Mouse (Mus musculus): Measurements from ENCODE around the gene Prss36. TPM values are rescaled to one million over a fixed set of nuclear protein-coding genes. Genes with fewer than 3 reads are reported as not detected.
A peak's percentile ranks its signal among the peaks of the same experiment; 100 is the strongest.

Gene Prss36
- total and polyA plus RNA-seq, 3 experiments = 6.1 to 8.3 (median 7.7) TPM

- Histone ChIP-seq H3K36me3 (replicated peaks in 1 of 2; ENCODE audit: control insufficient read depth in 1 of 2, insufficient read depth in 1 of 2, low read length in 1 of 2) (peaks cover 0 to 38% of the 10 kb centered on the region in 2 experiments), H3K27me3 (replicated peaks) (no peaks in the 10 kb centered on the region), H3K4me3 (replicated peaks in 1 of 3; ENCODE audit: low read depth in 2 of 3, low read length in 2 of 3, poor library complexity in 1 of 3) (no peak within 1 kb of the TSS), H3K27ac (ENCODE audit: insufficient read depth, low read depth) (no peak within 1 kb of the TSS), H3K4me2 (ENCODE audit: insufficient read depth, low read depth, poor library complexity, severe bottlenecking) (no peak within 1 kb of the TSS), H3K4me1 (ENCODE audit: control insufficient read depth in 1 of 2, insufficient read depth in 2 of 2) (0 out of 4 replicates have a peak, but pooled peaks cover 0 to 2% of the 10 kb centered on the region in 2 experiments), H3K79me2 (replicated peaks; ENCODE audit: control insufficient read depth, extremely low read depth, insufficient read depth, poor library complexity, severe bottlenecking) (no peaks in the 10 kb centered on the region), H3K9ac (ENCODE audit: insufficient read depth, low read depth) (no peak within 1 kb of the TSS), H3K9me3 (replicated peaks; ENCODE audit: low read length) (peaks cover 3% of the 10 kb centered on the region)
- no peak for DNase-seq (ENCODE audit: extremely low read depth)
- dilution Hi-C loops (cut with MboI; ENCODE audit: extremely low pct_ligation_motif_present, extremely low pct_unique_long_range_greater_than_20kb, low sequenced_read_pairs) = no loop called here
- in situ Hi-C loops (cut with MboI; ENCODE audit: low pct_ligation_motif_present, low pct_unique_long_range_greater_than_20kb, low sequenced_read_pairs) = no loop called here
- no peak for TF ChIP-seq RAD21 (IDR thresholded peaks at IDR 0.05; ENCODE audit: low read depth, low read length)
Measured at GRCm38 (mm10) chr7:127895442-127895841, 51.1 kb downstream of the Prss36 start, which contains the start of the genes Gm21974 and Vkorc1. TSS of gene Gm21974 (minus strand) at chr7:127895454. TSS of gene Vkorc1 (minus strand) at chr7:127895617.

GRCm38 (mm10) chr7:127894480-127894879 is 52.0 kb downstream of the Prss36 start:
- H3K9me3 ChIP-seq (replicated peaks; ENCODE audit: low read length) = peaks cover 3% of the 10 kb centered on the region
- H3K4me1 ChIP-seq (ENCODE audit: control insufficient read depth in 1 of 2, insufficient read depth in 2 of 2) = 0 out of 4 replicates have a peak, but pooled peaks cover 0 to 2% of the 10 kb centered on the region in 2 experiments
- dilution Hi-C loops (cut with MboI; ENCODE audit: extremely low pct_ligation_motif_present, extremely low pct_unique_long_range_greater_than_20kb, low sequenced_read_pairs) (no loop called here), in situ Hi-C loops (cut with MboI; ENCODE audit: low pct_ligation_motif_present, low pct_unique_long_range_greater_than_20kb, low sequenced_read_pairs) (no loop called here)
- no peak for DNase-seq (ENCODE audit: extremely low read depth)
- TF ChIP-seq MEF2A (IDR thresholded peaks at IDR 0.05; ENCODE audit: borderline replicate concordance, low read depth, low read length) = no peak
- no peak for TF ChIP-seq USF1 (IDR thresholded peaks at IDR 0.05; ENCODE audit: low read depth, low read length)
- no peak for TF ChIP-seq ELF1 (IDR thresholded peaks at IDR 0.05; ENCODE audit: low read depth, low read length)
- TF ChIP-seq POLR2AphosphoS2 (IDR thresholded peaks at IDR 0.05; ENCODE audit: low read depth, low read length) = no peak
- no peak for TF ChIP-seq MYC (IDR thresholded peaks at IDR 0.05; ENCODE audit: low read depth, low read length)
- no peak for TF ChIP-seq USF2 (conservative IDR thresholded peaks at IDR 0.05; ENCODE audit: low read depth, low read length)
- no peak for TF ChIP-seq RCOR1 (conservative IDR thresholded peaks at IDR 0.05; ENCODE audit: low read depth, low read length)
- TF ChIP-seq CTCF (conservative IDR thresholded peaks at IDR 0.05 in 1 of 2, IDR thresholded peaks at IDR 0.05 in 1 of 2; ENCODE audit: low read depth in 2 of 2, low read length in 2 of 2) = no peak
- TF ChIP-seq PAX5 (IDR thresholded peaks at IDR 0.05; ENCODE audit: low read length) = no peak
- TF ChIP-seq GABPA (IDR thresholded peaks at IDR 0.05; ENCODE audit: insufficient replicate concordance, low read depth, low read length) = no peak
- TF ChIP-seq RAD21 (IDR thresholded peaks at IDR 0.05; ENCODE audit: low read depth, low read length) = no peak
- TF ChIP-seq ZNF384 (IDR thresholded peaks at IDR 0.05; ENCODE audit: low read depth, low read length) = no peak
- TF ChIP-seq CHD2 (IDR thresholded peaks at IDR 0.05; ENCODE audit: low read length) = no peak
- H3K4me2 ChIP-seq (ENCODE audit: insufficient read depth, low read depth, poor library complexity, severe bottlenecking) = no peak overlapping the region
- no peak overlapping the region for H3K9ac ChIP-seq (ENCODE audit: insufficient read depth, low read depth)
- no peaks in the 10 kb centered on the region for H3K27me3 ChIP-seq (replicated peaks)
- peaks cover 5 to 48% of the 10 kb centered on the region in 2 experiments for H3K36me3 ChIP-seq (replicated peaks in 1 of 2; ENCODE audit: control insufficient read depth in 1 of 2, insufficient read depth in 1 of 2, low read length in 1 of 2)
- no peak overlapping the region for H3K27ac ChIP-seq (ENCODE audit: insufficient read depth, low read depth)
- no peaks in the 10 kb centered on the region for H3K79me2 ChIP-seq (replicated peaks; ENCODE audit: control insufficient read depth, extremely low read depth, insufficient read depth, poor library complexity, severe bottlenecking)
- no peak overlapping the region for H3K4me3 ChIP-seq (replicated peaks in 1 of 3; ENCODE audit: low read depth in 2 of 3, low read length in 2 of 3, poor library complexity in 1 of 3)

- H3K79me2 ChIP-seq (replicated peaks; ENCODE audit: control insufficient read depth, extremely low read depth, insufficient read depth, poor library complexity, severe bottlenecking) = no peaks in the 10 kb centered on the region
- peaks cover 0 to 21% of the 10 kb centered on the region in 2 experiments; a peak in 1 of 4 replicates for H3K4me1 ChIP-seq (ENCODE audit: control insufficient read depth in 1 of 2, insufficient read depth in 2 of 2)
- no peak within 1 kb of the TSS for H3K4me2 ChIP-seq (ENCODE audit: insufficient read depth, low read depth, poor library complexity, severe bottlenecking)
- H3K27ac ChIP-seq (ENCODE audit: insufficient read depth, low read depth) = no peak within 1 kb of the TSS
- H3K9ac ChIP-seq (ENCODE audit: insufficient read depth, low read depth) = no peak within 1 kb of the TSS
- H3K27me3 ChIP-seq (replicated peaks) = no peaks in the 10 kb centered on the region
- TF ChIP-seq CHD1 (IDR thresholded peaks at IDR 0.05; ENCODE audit: low read depth, low read length) (no peak), POLR2AphosphoS2 (IDR thresholded peaks at IDR 0.05; ENCODE audit: low read depth, low read length) (peak; percentile 17; the same call in 1 of the 2 replicates)
- dilution Hi-C loops (cut with MboI; ENCODE audit: extremely low pct_ligation_motif_present, extremely low pct_unique_long_range_greater_than_20kb, low sequenced_read_pairs) (no loop called here), in situ Hi-C loops (cut with MboI; ENCODE audit: low pct_ligation_motif_present, low pct_unique_long_range_greater_than_20kb, low sequenced_read_pairs) (no loop called here)
- peaks cover 37 to 85% of the 10 kb centered on the region in 2 experiments for H3K36me3 ChIP-seq (replicated peaks in 1 of 2; ENCODE audit: control insufficient read depth in 1 of 2, insufficient read depth in 1 of 2, low read length in 1 of 2)
- no peak within 1 kb of the TSS for H3K4me3 ChIP-seq (replicated peaks in 1 of 3; ENCODE audit: low read depth in 2 of 3, low read length in 2 of 3, poor library complexity in 1 of 3)
- peaks cover 3% of the 10 kb centered on the region for H3K9me3 ChIP-seq (replicated peaks; ENCODE audit: low read length)
- DNase-seq (ENCODE audit: extremely low read depth) = no peak
Measured at GRCm38 (mm10) chr7:127890798-127891197, 55.7 kb downstream of the Prss36 start, which contains the start of gene Prss53. TSS of gene Prss53 (minus strand) at chr7:127890970.
